Mouse (Mus musculus) lung, postnatal 10 days (tissue): ENCODE measurements around the gene Slc4a5.

Source experiments
- DNase-seq: peaks from one replicate; pipeline ENCODE4 v3.0.0; 2021

Gene Slc4a5

GRCm38 (mm10) chr6:83219814-83220213 lies at the start of gene Slc4a5:
TSS of gene Slc4a5 (plus strand) at chr6:83219828.
- DNase-seq = no peak

GRCm38 (mm10) chr6:83169872-83170271 lies 49.8 kb upstream of the Slc4a5 start:
- DNase-seq = no peak

DNA sequence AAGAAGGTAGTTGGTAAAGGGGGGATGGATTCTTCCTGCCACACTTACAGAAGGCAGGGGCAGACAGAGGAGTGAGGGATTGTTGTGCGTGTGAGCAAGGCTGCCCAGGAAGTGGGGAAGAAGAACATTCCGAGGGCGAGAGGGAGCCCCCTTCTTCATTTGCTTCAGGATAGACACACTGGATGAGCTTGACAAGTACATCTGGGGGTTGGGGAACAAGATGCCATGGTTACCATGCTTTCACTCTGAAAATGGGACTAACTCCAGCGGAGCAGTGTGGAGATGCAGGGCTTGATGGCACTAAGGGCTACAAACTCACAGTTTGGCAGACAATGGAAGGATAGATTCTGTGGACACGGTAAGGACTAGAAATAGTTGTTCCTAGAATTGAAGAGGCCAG lies 48.6 kb upstream of the Slc4a5 start:
- no peak for DNase-seq

GRCm38 (mm10) chr6:83172240-83172920 lies 47.2 kb upstream of the Slc4a5 start:
- DNase-seq = no peak

- no peak for DNase-seq
These were observed 43.6 kb upstream of the Slc4a5 start for GRCm38 (mm10) chr6:83175996-83176395.

- peak; percentile 54 for DNase-seq
These were observed 40.1 kb upstream of the Slc4a5 start for GRCm38 (mm10) chr6:83179390-83180117.

DNA sequence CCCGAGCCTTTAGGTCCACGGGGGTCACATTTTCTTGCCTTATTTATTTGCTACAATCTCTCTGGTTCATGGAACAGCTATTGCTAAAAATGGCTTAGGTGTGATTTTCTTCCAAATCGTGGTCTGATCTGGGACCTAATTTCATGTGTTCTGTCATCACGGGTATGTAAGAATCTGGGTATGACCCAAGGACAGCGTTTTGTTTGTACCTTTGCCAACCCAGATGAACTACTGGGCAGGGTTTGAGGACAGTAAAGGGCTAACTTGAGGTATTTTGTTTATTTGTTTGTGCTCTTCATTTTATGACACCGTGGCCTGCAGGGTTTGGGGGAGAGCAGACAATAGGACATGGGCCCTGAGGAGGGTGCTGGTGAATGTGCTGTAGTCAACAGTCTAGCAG lies 39.0 kb upstream of the Slc4a5 start:
- no peak for DNase-seq

DNA sequence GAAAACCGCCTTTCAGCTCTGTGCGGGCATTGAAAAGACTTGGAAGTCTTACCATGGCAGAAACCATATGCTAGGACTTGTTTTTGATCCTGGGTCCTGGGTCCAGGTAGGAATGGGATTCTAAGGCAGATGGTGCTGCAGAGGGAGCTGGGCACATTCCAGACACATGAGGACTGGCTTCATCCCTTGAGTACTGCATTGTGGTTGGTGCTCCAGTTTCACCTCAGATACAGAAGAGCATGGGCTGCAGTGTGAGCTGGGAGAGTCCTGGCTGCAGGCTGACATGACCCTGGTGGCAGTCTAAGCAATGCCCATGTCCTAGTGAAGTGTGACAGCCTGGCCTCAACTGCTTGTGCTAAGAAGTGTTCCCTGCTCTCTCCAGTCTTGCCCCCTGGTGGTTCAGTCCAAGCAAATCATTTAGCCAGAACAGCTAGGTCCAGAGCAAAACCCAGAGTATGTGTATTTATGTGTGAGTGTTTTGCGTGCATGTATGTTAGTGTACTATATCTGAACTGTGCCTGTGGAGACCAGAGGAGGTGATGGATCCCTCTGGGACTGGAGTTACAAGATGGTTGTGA lies 34.7 kb upstream of the Slc4a5 start:
- peak; percentile 57 for DNase-seq

DNA sequence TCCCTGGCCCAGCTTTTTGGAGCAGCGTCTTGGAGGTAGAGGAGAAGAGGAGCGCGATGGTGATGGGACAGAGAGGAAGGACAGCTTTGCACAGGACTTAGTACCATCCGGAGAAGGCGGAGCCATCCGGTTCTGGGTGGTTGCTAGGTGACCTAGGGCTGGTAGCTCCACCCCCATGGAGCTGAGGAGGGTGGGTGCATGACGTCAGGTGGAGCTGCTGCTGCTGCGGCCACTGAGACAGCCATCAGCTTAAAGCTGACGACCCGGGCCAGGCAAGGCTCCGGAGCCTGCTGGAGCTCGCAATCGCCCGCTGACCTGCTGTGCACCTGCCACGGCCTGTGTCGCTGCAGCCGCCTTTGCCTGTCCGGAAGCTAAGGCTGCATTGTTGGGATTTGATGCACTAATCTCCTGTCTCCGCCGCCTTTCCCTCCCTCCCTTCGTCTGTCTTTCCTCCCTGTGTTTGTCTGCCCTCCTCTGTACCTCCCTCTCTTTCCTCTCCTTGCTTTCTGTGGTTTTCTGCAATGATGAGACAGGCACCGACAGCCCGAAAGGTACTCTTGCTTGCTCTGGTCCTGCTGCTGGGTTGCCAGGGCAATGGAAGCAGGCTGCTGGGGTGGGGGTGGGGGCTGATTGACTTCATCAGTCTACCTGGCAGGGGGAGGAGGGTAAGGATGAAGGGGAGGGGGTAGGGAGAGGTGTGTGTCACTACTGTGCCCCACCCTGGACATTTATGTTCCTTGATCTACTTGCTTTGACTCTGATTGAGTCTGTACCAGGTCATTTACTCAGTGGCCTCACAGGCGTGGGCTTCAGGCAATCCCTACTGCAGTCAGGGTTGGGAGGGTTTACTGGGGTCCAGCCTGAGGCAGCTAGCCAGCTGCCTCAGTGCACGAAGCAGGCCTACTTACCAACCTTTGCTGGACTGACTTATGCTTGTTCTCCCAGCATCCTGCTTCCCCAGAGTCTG lies 33.5 kb upstream of the Slc4a5 start:
- peak; percentile 73 for DNase-seq

DNA sequence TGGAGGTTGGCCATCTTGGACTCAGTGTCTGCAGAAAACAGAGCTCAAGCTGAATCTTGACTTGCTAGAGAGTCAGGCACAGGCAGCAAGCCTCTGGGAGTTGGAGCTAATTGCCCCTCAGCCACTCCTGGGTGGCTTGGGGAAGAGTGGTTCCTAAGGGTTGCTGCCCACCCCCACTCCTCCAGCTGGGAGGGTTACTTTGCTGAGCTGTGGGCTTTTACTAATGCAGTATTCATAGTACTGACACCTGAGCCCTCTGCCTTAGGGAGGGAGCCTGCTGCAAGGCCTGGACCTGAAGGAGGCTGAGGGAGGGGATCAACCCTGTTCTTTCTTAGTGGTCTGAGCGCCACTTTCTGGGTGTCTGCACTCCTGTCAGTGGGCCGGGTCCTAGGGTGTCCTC lies 32.7 kb upstream of the Slc4a5 start:
- no peak for DNase-seq

DNA sequence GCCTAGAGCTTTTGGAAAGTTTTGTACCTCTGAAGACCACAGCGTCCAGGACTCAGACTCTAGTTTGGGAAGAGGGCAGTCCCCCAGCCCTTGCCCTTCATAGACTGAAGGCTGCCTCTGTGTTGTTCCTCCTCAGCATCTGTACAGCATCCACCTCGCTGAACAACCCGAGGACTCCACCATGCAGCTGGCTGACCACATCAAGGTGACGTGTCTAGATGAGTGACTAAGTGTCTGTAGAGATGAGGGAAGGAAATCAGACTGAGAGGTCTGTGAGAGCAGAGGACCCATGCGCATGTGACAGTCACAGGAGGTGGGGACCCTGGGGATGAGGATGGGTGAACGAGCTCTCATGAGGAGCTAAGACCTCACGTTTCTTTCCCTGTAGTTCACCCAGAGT lies 26.1 kb upstream of the Slc4a5 start:
- no peak for DNase-seq

GRCm38 (mm10) chr6:83197345-83198004 lies 22.2 kb upstream of the Slc4a5 start:
- peak; percentile 68 for DNase-seq

DNA sequence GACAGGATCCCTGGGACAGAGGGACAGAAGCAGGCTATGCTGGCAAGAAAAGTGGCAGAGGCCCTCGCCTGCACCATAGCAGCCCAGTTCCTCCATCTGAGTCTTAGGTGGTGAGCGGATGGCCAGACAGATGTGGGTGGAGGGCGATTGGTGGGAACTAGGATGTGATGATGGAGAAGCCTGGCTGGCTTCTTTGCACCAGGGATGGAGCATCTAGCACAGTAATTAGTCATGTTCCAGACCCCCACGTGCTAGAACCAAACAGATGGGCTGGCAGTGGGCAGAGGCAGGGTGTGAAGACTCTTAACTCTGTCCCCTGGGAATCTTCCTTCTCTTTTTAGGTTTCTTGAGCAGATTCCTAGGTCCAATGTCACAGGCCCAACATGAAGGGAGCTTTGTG lies 16.3 kb upstream of the Slc4a5 start:
- no peak for DNase-seq

DNA sequence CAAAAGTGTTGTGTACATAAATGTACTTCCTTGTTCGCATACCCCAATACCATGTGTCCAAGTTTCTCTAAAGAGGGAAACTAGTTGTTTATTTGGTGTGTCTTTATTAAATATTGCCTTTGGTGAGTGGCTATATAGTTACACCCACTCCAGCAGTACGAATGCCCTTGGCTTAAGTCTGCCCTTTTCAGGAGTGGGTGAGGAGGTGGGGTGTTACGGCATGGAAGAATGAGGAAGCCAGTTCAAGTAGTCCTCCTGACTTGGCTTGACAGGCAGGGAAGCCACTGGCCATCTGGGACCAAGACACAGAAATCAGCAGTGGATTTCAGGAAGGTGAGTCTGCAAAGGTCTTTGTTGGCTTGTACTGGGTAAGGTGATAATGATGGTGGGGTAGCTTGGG lies 13.8 kb upstream of the Slc4a5 start:
- DNase-seq = peak; percentile 21

DNA sequence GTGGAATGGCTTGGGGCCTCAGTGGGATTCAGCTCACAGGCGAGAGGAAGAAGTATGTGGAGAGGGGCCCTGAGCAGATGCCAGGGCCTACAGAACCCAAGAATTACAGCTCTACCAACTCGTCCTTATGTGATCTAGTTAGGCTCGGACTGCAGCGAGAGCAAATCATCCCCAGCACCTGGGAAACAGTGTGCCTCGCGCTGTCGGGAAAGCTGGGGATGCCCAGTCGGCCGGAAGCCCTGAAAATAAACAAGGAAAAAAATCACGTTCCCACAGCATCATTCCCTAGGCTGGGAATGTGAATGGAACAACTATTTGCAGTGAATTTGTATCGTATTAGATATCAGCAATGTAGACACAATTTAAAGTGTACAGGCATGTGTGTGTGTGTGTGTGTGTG lies 13.3 kb upstream of the Slc4a5 start:
- DNase-seq = peak; percentile 51

DNA sequence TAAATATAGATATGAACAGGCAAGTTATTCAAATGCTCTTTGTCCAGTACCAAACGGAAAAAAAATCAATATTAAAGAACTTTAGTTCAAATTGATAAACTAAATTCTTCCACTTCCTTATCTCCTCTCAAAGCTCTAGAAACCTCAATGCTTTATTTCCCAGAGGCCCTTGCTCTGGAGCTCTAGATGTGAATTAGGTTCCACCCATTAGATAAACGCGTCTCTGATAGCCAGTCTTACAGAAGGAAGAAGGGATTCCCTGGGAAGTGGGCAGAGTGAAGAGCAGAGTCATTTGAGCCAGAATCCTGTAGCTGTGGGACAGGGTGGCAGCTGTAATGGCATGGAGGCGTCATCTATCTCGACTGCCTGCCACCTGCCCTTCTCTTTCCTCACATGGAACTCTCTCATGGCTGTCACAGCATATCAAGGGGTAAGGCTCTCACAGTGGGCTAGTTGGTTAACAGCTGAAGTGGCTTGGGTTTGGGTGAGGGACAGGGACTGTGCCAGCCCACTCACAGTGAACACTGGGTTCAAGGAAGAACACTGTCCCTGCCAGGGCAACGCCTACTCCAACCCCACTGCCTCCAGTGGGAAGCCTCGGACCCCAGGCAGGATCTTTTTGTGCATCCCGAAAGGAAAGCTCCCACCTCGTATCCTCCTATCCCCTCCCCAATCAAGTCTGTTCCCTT lies 12.1 kb upstream of the Slc4a5 start:
- no peak for DNase-seq

DNA sequence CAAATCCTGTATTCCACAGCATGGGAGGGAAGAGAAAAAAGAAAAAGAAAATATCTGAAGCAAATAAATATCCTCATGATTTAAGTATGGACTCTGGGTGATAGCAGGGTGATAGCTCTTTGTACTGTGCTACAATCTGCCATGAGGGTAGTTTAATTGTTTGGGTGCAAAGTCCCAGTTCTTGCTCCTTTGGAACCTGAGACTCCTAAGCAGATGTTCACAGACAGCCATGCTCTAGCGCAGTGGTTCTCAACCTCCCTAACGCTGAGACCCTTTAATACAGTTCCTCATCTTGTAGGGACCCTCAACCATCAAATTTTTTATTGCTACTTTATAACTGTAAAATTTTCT lies 11.6 kb upstream of the Slc4a5 start:
- DNase-seq = no peak

GRCm38 (mm10) chr6:83210495-83210894 lies 9.1 kb upstream of the Slc4a5 start:
- DNase-seq = peak; percentile 47

GRCm38 (mm10) chr6:83211526-83211925 lies 8.1 kb upstream of the Slc4a5 start:
- DNase-seq = no peak

DNA sequence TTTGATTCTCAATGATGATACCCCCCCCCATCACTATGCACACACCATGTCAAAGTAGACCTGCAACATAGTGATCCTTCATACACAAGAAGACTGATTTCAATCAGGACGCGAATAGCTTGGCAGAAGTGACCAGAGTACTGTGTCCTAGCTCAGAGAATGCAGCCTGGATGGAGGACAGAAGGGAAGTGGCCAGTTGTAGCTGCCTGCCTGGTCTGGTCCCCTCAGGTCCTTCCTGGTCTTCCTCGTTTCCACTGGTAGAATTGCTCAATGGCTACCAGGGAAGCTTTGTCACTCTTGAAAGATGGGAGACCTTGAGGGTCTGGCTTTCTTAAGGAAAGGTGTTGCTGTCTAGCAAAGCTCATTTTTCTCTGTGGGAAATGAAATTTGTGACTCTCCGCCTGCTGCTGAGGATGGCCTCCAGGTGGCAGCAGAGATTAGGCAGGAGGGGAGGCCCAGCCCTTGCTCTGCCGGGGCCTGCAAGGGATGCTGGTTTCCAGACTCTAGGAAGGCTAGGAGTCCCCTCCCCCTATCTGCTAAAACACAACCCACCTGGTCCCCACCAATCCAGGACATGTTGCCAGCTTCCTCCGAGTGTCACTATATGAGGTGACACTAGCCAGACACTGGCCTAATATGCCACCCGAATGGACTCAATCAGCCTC lies 4.5 kb upstream of the Slc4a5 start:
- peak; percentile 84 for DNase-seq

- no peak for DNase-seq
These were observed 11.9 kb downstream of the Slc4a5 start for GRCm38 (mm10) chr6:83231486-83231885.
